Mouse (Mus musculus) myocyte (in vitro differentiated cells): ENCODE results near the gene Tex28. TPM values are rescaled to one million over a fixed set of nuclear protein-coding genes. Genes with fewer than 3 reads are reported as not detected.

Source experiments
- polyA plus RNA-seq: library from polyadenylated mRNA; unstranded; fragments of >200 nt; fragmentation: generic; extraction: Trizol; gene quantifications from one replicate; pipeline ENCODE4 v1.2.1, GENCODE M21; 2012; ENCODE audit warnings: missing spikeins

Gene Tex28
- polyA plus RNA-seq, 1 experiment: not detected

Other genes starting within 250 kb of the Tex28 start
- gene Arhgap4, start 246.0 kb downstream of the Tex28 start, polyA plus RNA-seq: 0.24 TPM
- gene Naa10, start 245.9 kb downstream of the Tex28 start, polyA plus RNA-seq: 83.1 TPM
- 103 TPM for gene Renbp, start 237.0 kb downstream of the Tex28 start, polyA plus RNA-seq
- gene Hcfc1, start 201.5 kb downstream of the Tex28 start, polyA plus RNA-seq: 38.1 TPM
- 28.6 TPM for gene Irak1, start 143.9 kb downstream of the Tex28 start, polyA plus RNA-seq
- not detected for gene Opn1mw, start 40.4 kb downstream of the Tex28 start, polyA plus RNA-seq
- 9.2 TPM for gene Mecp2, start 32.5 kb downstream of the Tex28 start, polyA plus RNA-seq
- gene Tktl1, start 9.4 kb upstream of the Tex28 start, polyA plus RNA-seq: not detected
- gene Flna, start 82.0 kb upstream of the Tex28 start, polyA plus RNA-seq: 545 TPM
- gene Emd, start 86.8 kb upstream of the Tex28 start, polyA plus RNA-seq: 67.1 TPM
- 2,470 TPM for gene Rpl10, start 103.0 kb upstream of the Tex28 start, polyA plus RNA-seq
- gene Taz, start 114.1 kb upstream of the Tex28 start, polyA plus RNA-seq: 28.2 TPM
- gene Dnase1l1, start 114.5 kb upstream of the Tex28 start, polyA plus RNA-seq: 17.0 TPM
- 178 TPM for gene Atp6ap1, start 129.3 kb upstream of the Tex28 start, polyA plus RNA-seq
- gene Gdi1, start 137.2 kb upstream of the Tex28 start, polyA plus RNA-seq: 83.9 TPM
- 62.2 TPM for gene Fam50a, start 145.2 kb upstream of the Tex28 start, polyA plus RNA-seq
- 12.8 TPM for gene Plxna3, start 161.2 kb upstream of the Tex28 start, polyA plus RNA-seq
- gene Lage3, start 185.8 kb upstream of the Tex28 start, polyA plus RNA-seq: 41.6 TPM
- 51.5 TPM for gene Ubl4a, start 205.4 kb upstream of the Tex28 start, polyA plus RNA-seq
- gene Slc10a3, start 205.5 kb upstream of the Tex28 start, polyA plus RNA-seq: 11.2 TPM
- 19.5 TPM for gene Fam3a, start 225.4 kb upstream of the Tex28 start, polyA plus RNA-seq
- 24.7 TPM for gene Ikbkg, start 225.5 kb upstream of the Tex28 start, polyA plus RNA-seq